Mouse (Mus musculus): ENCODE results near the gene Adam12. TPM values are rescaled to one million over a fixed set of nuclear protein-coding genes. Genes with fewer than 3 reads are reported as not detected.
"Not testable (repeated sequence)": the region's sequence is repeated elsewhere in the genome, so short reads cannot be mapped to it uniquely, and the experiment has no call there.

Adam12 gene
- polyA plus RNA-seq, 1 experiment = 1.5 TPM

- Histone ChIP-seq H3K36me3 (ENCODE audit: control insufficient read depth, insufficient read depth, low read length, poor library complexity, severe bottlenecking) (no peaks in the 10 kb centered on the region), H3K9ac (ENCODE audit: low read depth, poor library complexity, severe bottlenecking) (no peak overlapping the region), H3K4me1 (ENCODE audit: control insufficient read depth, insufficient read depth, low read length) (no peaks in the 10 kb centered on the region), H3K27ac (ENCODE audit: insufficient read depth, low read length) (no peak overlapping the region), H3K9me3 (replicated peaks; ENCODE audit: control insufficient read depth, insufficient read depth, low read length, poor library complexity, severe bottlenecking) (no peaks in the 10 kb centered on the region), H3K27me3 (ENCODE audit: control insufficient read depth, insufficient read depth, low read length, poor library complexity, severe bottlenecking) (no peaks in the 10 kb centered on the region), H3K4me3 (ENCODE audit: low read depth, low read length) (no peak overlapping the region)
- TF ChIP-seq CTCF (IDR thresholded peaks at IDR 0.05; ENCODE audit: low read depth, low read length) (no peak), POLR2A (IDR thresholded peaks at IDR 0.05; ENCODE audit: insufficient read depth, low read length) (no peak), EP300 (IDR thresholded peaks at IDR 0.05; ENCODE audit: insufficient read depth, low read depth, low read length) (no peak)
Observed at GRCm38 (mm10) chr7:133891298-133891697, 340.6 kb downstream of the Adam12 start.

DNA sequence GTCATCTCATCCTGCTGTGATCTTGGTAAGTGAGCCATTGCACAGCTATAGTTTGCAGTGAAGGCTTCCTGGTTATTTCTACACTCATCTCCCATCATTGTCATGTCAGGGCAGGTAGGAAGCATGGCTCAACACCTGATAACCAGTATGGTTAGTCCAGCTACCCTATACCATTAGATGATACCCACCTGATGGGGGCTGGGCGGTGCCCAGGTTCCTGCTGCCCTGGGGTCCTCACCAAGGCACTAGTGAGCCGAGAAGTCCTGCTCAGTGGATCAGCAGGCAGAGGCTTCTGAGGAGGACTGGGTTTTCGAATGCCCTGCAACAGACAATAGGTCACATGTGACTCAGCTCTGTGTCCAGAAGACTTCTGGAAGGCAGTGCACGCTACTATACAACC, 342.0 kb downstream of the Adam12 start:
- H3K9me3 ChIP-seq (replicated peaks; ENCODE audit: control insufficient read depth, insufficient read depth, low read length, poor library complexity, severe bottlenecking) = no peaks in the 10 kb centered on the region
- no peaks in the 10 kb centered on the region for H3K36me3 ChIP-seq (ENCODE audit: control insufficient read depth, insufficient read depth, low read length, poor library complexity, severe bottlenecking)
- no peak for TF ChIP-seq EP300 (IDR thresholded peaks at IDR 0.05; ENCODE audit: insufficient read depth, low read depth, low read length)
- no peak for TF ChIP-seq POLR2A (IDR thresholded peaks at IDR 0.05; ENCODE audit: insufficient read depth, low read length)
- no peak for TF ChIP-seq CTCF (IDR thresholded peaks at IDR 0.05; ENCODE audit: low read depth, low read length)
- H3K4me1 ChIP-seq (ENCODE audit: control insufficient read depth, insufficient read depth, low read length) = no peaks in the 10 kb centered on the region
- no peaks in the 10 kb centered on the region for H3K27me3 ChIP-seq (ENCODE audit: control insufficient read depth, insufficient read depth, low read length, poor library complexity, severe bottlenecking)
- H3K4me3 ChIP-seq (ENCODE audit: low read depth, low read length) = no peak overlapping the region
- H3K27ac ChIP-seq (ENCODE audit: insufficient read depth, low read length) = no peak overlapping the region
- no peak overlapping the region for H3K9ac ChIP-seq (ENCODE audit: low read depth, poor library complexity, severe bottlenecking)

- Histone ChIP-seq H3K36me3 (ENCODE audit: control insufficient read depth, insufficient read depth, low read length, poor library complexity, severe bottlenecking) (no peaks in the 10 kb centered on the region), H3K4me1 (ENCODE audit: control insufficient read depth, insufficient read depth, low read length) (no peaks in the 10 kb centered on the region), H3K27me3 (ENCODE audit: control insufficient read depth, insufficient read depth, low read length, poor library complexity, severe bottlenecking) (no peaks in the 10 kb centered on the region), H3K9ac (ENCODE audit: low read depth, poor library complexity, severe bottlenecking) (no peak overlapping the region), H3K4me3 (ENCODE audit: low read depth, low read length) (no peak overlapping the region), H3K9me3 (replicated peaks; ENCODE audit: control insufficient read depth, insufficient read depth, low read length, poor library complexity, severe bottlenecking) (no peaks in the 10 kb centered on the region), H3K27ac (ENCODE audit: insufficient read depth, low read length) (no peak overlapping the region)
- no peak for TF ChIP-seq EP300 (IDR thresholded peaks at IDR 0.05; ENCODE audit: insufficient read depth, low read depth, low read length)
- no peak for TF ChIP-seq POLR2A (IDR thresholded peaks at IDR 0.05; ENCODE audit: insufficient read depth, low read length)
- TF ChIP-seq CTCF (IDR thresholded peaks at IDR 0.05; ENCODE audit: low read depth, low read length) = no peak
Observed at GRCm38 (mm10) chr7:133888926-133889920, 342.7 kb downstream of the Adam12 start.

GRCm38 (mm10) chr7:133884759-133885431, 347.1 kb downstream of the Adam12 start:
- H3K27ac ChIP-seq (ENCODE audit: insufficient read depth, low read length); H3K9me3 ChIP-seq (replicated peaks; ENCODE audit: control insufficient read depth, insufficient read depth, low read length, poor library complexity, severe bottlenecking); H3K36me3 ChIP-seq (ENCODE audit: control insufficient read depth, insufficient read depth, low read length, poor library complexity, severe bottlenecking); H3K4me3 ChIP-seq (ENCODE audit: low read depth, low read length); H3K9ac ChIP-seq (ENCODE audit: low read depth, poor library complexity, severe bottlenecking); H3K27me3 ChIP-seq (ENCODE audit: control insufficient read depth, insufficient read depth, low read length, poor library complexity, severe bottlenecking); H3K4me1 ChIP-seq (ENCODE audit: control insufficient read depth, insufficient read depth, low read length): not testable (repeated sequence)

DNA sequence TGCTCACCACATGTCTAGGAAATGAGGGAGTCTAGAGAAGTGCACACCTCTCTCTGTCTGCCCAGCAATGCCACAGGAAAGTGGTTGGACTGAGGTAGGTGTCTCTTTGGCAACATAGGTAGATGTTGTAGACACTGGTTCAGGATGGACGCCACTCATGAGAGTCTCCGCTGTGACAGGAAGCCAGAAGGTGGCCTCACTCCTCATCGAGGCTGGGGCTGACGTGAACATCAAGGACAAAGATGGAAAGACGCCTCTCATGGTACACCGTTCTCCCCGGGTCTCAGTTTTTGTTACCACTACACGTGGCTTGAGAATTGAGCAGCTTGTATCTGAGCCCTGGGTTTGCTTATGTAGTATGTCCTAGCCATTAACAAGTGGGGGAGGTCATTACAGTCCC, 352.2 kb downstream of the Adam12 start:
- Histone ChIP-seq H3K4me3 (ENCODE audit: low read depth, low read length) (no peak overlapping the region), H3K27ac (ENCODE audit: insufficient read depth, low read length) (no peak overlapping the region), H3K4me1 (ENCODE audit: control insufficient read depth, insufficient read depth, low read length) (no peaks in the 10 kb centered on the region), H3K27me3 (ENCODE audit: control insufficient read depth, insufficient read depth, low read length, poor library complexity, severe bottlenecking) (no peaks in the 10 kb centered on the region), H3K36me3 (ENCODE audit: control insufficient read depth, insufficient read depth, low read length, poor library complexity, severe bottlenecking) (no peaks in the 10 kb centered on the region), H3K9me3 (replicated peaks; ENCODE audit: control insufficient read depth, insufficient read depth, low read length, poor library complexity, severe bottlenecking) (no peaks in the 10 kb centered on the region), H3K9ac (ENCODE audit: low read depth, poor library complexity, severe bottlenecking) (no peak overlapping the region)
- TF ChIP-seq CTCF (IDR thresholded peaks at IDR 0.05; ENCODE audit: low read depth, low read length) (no peak), POLR2A (IDR thresholded peaks at IDR 0.05; ENCODE audit: insufficient read depth, low read length) (no peak), EP300 (IDR thresholded peaks at IDR 0.05; ENCODE audit: insufficient read depth, low read depth, low read length) (no peak)

Measured in ES-Bruce4 (cell line).